Mouse (Mus musculus): ENCODE data around the gene Ccdc137.

Gene Ccdc137

GRCm38 (mm10) chr11:120458847-120459597 lies 1.1 kb downstream of the Ccdc137 start:
- in situ Hi-C loops (cut with MboI) = no loop called here

- in situ Hi-C loops (cut with MboI) = no loop called here
These were observed 5.6 kb downstream of the Ccdc137 start for GRCm38 (mm10) chr11:120463536-120463935.

- in situ Hi-C loops (cut with MboI) = no loop called here
These were observed 6.5 kb downstream of the Ccdc137 start for GRCm38 (mm10) chr11:120464365-120464764.

DNA sequence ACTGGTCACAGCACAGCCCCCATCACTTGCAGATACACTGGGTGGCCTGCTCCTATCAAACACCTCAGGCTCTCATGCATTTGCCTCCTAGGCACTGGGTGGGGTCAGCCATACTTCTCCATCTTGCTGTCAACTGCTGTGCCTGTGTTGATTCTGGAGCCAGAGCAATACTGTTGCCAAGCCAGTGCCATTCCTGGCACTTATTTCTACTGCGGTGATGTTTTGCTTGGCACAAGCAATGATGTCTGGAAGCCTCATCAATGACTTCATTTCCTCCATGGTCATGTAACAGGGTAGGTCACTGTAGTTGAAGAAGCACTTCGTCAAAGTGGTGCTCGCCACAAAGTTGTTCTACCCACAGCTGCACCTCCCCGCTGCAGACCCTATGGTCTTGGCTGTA lies 7.6 kb downstream of the Ccdc137 start:
- in situ Hi-C loops (cut with MboI) = no loop called here

- in situ Hi-C loops (cut with MboI) = no loop called here
These were observed 9.3 kb downstream of the Ccdc137 start, which contains the start of gene Arl16 for GRCm38 (mm10) chr11:120467051-120467735. TSS of gene Arl16 (minus strand) at chr11:120467607.

- in situ Hi-C loops (cut with MboI) = no loop called here
These were observed 9.8 kb downstream of the Ccdc137 start for GRCm38 (mm10) chr11:120467736-120468092.

- in situ Hi-C loops (cut with MboI) = no loop called here
These were observed 14.1 kb downstream of the Ccdc137 start for GRCm38 (mm10) chr11:120472052-120472451.

- in situ Hi-C loops (cut with MboI) = no loop called here
These were observed 25.6 kb downstream of the Ccdc137 start for GRCm38 (mm10) chr11:120483448-120483934.

GRCm38 (mm10) chr11:120484265-120484981 lies 26.5 kb downstream of the Ccdc137 start, which contains the start of gene Mrpl12:
TSS of gene Mrpl12 (plus strand) at chr11:120484613.
- in situ Hi-C loops (cut with MboI) = no loop called here

DNA sequence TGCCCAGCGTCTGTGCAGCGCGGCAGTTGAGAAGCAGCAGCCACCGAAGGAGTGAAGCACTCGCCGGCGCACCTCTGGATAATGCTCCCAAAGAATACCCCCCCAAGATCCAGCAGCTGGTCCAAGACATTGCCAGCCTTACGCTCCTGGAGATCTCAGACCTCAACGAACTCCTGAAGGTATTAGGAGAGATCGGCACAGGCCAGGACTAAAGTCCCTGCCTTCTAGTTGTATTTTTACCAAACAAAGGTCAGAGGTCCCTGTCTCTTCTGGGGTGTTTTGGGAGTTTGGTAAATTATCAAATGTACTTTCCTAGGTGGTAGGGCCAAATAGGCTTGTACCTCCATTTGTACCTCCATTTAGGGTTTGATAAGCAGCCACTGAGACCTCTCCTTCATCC lies 27.3 kb downstream of the Ccdc137 start:
- in situ Hi-C loops (cut with MboI) = no loop called here

DNA sequence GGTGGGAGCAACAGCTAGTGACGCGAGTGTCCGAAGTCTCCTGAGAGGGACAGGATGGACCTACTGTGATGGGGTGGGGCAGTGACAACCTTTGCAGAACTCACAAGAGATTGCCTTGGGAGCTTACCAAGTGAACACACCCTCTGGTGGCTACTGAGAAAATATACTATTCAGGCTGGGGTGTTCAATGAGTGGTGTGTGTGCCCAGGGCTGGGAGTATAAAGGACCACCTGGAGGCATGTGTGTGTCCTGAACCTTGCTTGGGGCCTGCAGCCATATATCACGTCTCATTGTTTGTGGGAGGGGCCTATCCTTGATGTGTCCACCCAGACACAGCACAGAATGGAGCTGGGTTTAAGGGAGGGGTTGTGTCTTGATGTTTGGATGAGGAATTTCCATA lies 30.6 kb downstream of the Ccdc137 start:
- in situ Hi-C loops (cut with MboI) = no loop called here

DNA sequence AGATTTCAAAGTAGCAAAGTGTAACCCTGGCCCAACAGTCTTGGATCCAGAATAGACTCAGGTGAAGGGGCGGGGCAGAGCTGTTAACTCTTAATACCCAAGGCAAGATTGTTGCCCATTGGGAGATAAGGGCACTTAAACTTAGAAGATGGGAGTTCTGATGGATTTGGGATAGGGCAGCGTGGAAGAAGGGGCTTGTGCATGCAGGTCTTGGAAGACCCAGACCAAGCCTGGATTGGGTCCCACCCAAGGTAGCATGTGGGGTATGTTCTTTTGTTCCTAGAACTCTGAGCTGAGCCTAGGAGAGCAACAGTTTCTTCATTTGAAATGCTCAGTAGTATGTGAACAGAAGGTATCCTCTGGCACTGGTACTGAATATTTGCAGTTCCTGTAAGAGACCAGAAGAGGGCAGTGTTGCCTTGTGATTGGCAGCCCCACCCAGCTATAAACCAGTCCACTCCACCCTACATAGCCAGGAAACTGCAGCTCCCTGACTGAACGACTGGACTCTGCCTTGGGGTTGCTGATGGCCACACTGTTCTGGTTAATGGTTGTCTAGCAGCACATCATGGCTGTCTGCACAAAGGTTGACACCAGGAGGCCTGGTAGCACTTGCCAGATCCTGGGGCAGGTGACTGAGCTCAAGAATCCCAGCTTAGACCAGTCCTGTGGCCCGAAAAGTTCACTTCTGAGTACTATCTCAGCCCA lies 31.3 kb downstream of the Ccdc137 start:
- in situ Hi-C loops (cut with MboI) = no loop called here

GRCm38 (mm10) chr11:120490291-120491046 lies 32.6 kb downstream of the Ccdc137 start:
- in situ Hi-C loops (cut with MboI) = no loop called here

DNA sequence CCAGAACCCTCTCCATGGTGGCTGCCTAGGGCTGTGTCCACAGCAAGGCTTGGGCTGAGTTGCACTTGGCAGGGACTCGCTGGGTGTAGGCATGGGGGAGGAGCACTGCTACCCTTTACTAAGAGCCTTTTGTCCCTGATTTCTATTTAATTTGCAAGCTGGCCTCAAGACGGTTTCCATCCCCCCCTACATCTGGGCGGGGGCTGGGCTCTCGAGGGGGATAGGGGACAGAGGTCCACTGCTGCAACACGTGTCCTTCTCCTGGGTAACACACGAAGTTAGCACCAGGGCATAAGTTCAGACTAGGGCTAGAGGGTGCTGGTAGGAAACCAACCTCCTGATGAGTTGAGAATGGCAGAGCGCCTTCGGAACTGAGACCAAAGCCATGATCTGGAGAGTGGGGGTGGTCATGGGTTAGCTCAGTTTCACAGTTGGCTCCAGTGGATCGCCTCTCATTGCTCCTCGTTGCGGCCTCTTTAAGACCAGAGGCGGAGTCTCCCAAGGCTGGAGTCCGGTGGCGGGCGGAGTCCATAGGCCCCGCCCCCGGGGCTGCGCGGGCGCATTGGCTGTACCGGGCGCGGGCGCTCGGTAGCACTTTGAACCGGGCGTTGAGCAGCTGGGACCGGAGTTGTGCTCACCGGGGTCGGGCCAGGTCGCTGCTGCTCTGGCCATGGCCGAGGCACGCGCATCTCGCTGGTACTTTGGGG lies 33.6 kb downstream of the Ccdc137 start, which contains the start of gene Slc25a10:
Gene Slc25a10 (plus strand): TSS at position 524 of the 707 bp plus-strand sequence.
- in situ Hi-C loops (cut with MboI) = no loop called here

DNA sequence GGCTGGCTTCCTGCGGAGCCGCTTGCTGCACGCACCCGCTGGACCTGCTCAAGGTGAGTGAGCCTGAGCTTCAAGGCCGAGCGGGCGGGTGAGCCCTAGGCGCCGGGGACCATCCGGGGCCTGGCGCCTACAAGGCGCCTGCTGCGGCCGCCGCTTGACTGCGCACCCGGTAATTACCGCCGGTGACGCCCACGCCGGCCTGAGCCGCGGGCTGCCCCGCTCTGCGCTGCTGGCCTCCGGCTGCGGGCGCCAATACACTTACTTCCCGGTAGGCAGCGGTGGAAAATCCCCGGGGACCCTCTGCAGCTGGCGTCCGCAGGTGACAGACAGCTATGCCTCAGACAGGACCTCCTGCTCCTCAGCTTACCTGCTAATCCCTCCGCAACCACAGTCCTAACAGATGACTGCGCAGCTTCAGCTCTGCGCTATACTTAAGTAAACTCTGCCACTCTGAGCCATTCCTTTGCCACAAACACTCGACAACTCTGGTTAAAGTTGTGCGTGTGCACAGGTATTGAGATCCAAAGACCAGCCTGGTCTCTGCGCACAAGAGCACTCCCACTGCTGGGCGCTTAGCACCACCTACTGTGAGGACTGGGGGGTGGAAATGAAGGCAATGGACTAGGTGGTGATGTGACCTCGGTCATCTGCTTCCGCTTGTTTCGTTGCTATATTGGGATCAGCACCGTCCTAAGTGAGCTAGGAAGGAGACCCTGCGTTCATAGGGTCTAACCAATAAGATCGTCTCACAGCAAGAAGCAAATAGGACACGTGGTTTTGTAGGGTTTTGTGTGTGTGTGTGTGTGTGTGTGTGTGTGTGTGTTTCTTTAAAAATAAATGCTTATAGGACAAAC lies 34.3 kb downstream of the Ccdc137 start:
- in situ Hi-C loops (cut with MboI) = no loop called here

DNA sequence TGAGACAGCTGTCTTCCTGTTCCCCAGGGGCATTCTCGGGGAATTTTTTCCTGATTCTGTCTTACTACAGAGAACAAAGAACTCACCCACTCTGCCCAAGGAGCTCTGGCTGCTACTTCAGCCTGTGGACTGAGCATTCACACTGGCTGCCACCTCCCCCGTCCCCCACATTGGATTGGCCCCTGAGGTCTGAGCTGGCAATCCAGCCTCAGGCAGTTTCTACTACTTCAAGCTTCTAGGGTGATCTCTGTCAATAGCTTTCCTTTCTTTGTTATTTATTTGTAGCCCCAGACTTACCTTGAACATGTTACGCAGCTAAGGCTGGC lies 34.9 kb downstream of the Ccdc137 start:
- in situ Hi-C loops (cut with MboI) = no loop called here

- in situ Hi-C loops (cut with MboI) = no loop called here
These were observed 35.4 kb downstream of the Ccdc137 start for GRCm38 (mm10) chr11:120493351-120493750.

DNA sequence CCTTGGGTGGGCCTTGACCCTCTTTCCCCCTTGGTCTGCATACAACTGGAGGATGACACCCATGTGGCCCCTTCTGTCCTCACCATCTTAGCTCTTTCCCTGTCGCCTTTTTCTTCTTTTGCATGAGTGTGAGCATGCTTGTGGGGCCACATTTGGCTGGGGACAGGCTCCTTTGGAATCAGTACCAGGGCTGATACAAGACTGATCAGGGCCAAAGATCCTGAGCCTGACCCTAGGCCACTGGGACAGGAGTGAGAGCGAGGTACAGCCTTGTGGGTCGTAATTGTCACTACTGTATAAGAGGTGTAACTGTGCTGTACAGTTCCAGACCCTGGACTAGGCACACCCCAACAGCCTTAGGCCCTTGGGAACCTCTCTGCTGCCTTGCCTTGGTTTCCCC lies 36.0 kb downstream of the Ccdc137 start:
- in situ Hi-C loops (cut with MboI) = no loop called here

DNA sequence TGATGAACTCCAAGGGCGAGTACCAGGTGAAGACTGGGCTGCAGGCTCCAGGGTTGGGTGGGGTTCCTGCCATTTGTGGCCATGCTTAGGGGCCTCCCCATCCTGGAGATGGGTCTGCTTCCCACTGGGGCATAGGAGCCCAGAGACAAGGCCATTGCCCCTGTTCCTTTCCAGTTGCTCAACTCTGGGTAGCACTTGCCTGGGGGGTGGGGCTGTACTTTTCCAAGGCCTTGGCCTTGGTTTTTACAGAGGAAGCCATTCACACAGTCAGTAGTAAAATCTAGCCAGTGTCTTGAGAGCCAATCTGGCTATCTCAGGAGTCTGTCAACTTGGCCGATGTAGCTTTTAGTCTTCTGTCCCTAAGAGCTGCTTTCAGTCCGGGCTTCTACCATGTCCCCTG lies 39.5 kb downstream of the Ccdc137 start:
- in situ Hi-C loops (cut with MboI) = no loop called here

DNA sequence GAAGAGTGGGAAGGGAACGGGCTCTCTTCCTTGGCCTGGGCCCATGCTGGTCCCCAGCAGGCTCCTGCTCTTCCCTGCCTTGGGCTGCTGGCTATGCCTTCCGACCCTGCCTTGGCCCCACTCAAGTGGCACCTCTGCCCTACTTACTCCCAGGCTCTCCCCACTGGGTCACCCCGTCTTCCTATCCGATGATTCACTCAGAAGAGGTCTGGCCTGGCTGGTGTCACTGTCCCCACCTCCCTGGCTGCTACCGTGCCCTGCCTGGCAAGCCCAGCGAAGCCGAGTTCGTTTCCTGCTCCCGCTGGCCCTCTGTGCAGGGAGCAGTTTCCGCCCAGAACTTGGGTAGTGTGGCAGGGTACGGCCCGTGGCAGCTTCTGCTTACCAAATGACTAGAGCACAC lies 40.3 kb downstream of the Ccdc137 start:
- in situ Hi-C loops (cut with MboI) = no loop called here

All from mature B cell (primary cell).